Comparison of ENCODE assay signal across 1 mouse cellular context in the genomic region with DNA sequence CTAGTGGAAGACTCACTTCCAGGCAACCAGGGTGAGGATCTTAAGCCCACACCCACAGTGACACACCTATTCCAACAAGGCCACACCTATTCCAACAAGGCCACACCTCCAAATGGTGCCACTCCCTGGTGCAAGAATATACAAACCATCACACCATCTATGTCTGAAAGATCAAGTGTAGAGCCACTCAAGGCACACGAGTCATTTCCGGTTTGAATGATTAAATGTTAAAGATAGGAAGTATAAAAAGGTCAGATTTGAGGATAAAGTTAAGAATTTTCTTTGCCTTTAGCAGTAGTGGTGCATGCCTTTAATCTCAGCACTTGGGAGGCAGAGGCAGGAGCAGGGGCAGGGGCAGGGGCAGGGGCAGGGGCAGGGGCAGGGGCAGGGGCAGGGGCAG. TPM values are rescaled to one million over a fixed set of nuclear protein-coding genes. Genes with fewer than 3 reads are reported as not detected.
"Had no signal": no experiment of that assay in that cellular context is flagged by ENCODE, and none has a peak within 500 bp of the region (broad histone marks: within the 10 kb centered on the region; RNA-seq: fewer than 3 reads in every experiment).

No protein-coding gene starts in this region.

RNA-seq across cellular contexts. Expression of a gene that starts 42.2 kb away (rescaled TPM):
- polyA plus RNA-seq: small intestine, adult 2 months had no signal
